Mouse (Mus musculus) stomach, postnatal 0 days (tissue): ENCODE data around the gene Fyn. TPM values are rescaled to one million over a fixed set of nuclear protein-coding genes. Genes with fewer than 3 reads are reported as not detected.
A peak's percentile ranks its signal among the peaks of the same experiment; 100 is the strongest.

Experiments
- ATAC-seq: fragments of 200-750 bp; cut with Nextera tagmentation; 2 replicates; pipeline ENCODE4 v1.8.0; 2017; ENCODE audit not compliant: low FRiP score, low TSS enrichment
- DNase-seq: peaks from one replicate; pipeline ENCODE4 v3.0.0-alpha.2; 2016; ENCODE audit warnings: low spot score
- H3K27ac ChIP-seq: fragments of 300-500 bp; sonication (generic); replicated peaks from 2 replicates; pipeline ENCODE4 v1.5.1; 2014; ENCODE audit warnings: mild to moderate bottlenecking, control low read depth
- H3K27me3 ChIP-seq: fragments of 300-500 bp; sonication (generic); 2 replicates; pipeline ENCODE4 v1.6.1; 2014; ENCODE audit warnings: low read length; ENCODE audit not compliant: control insufficient read depth, insufficient read depth
- H3K36me3 ChIP-seq: fragments of 300-500 bp; sonication (generic); 2 replicates; pipeline ENCODE4 v1.6.1; 2014; ENCODE audit warnings: low read length, mixed read lengths; ENCODE audit not compliant: control insufficient read depth, insufficient read depth
- H3K4me1 ChIP-seq: fragments of 300-500 bp; sonication (generic); replicated peaks from 2 replicates; pipeline ENCODE4 v1.6.1; 2014; ENCODE audit warnings: antibody characterized with exemption; ENCODE audit not compliant: control insufficient read depth, insufficient read depth
- H3K4me2 ChIP-seq: fragments of 300-500 bp; sonication (generic); replicated peaks from 2 replicates; pipeline ENCODE4 v1.6.1; 2014; ENCODE audit warnings: low read depth, mild to moderate bottlenecking, control low read depth, moderate library complexity
- H3K4me3 ChIP-seq: fragments of 300-500 bp; sonication (generic); 2 replicates; pipeline ENCODE4 v1.5.1; 2014; ENCODE audit warnings: low read depth, low read length, control low read depth
- H3K9ac ChIP-seq: fragments of 300-500 bp; sonication (generic); 2 replicates; pipeline ENCODE4 v1.6.1; 2014; ENCODE audit warnings: mild to moderate bottlenecking, low read length, control low read depth, mixed read lengths
- H3K9me3 ChIP-seq: fragments of 300-500 bp; sonication (generic); 2 replicates; pipeline ENCODE4 v1.6.1; 2016; ENCODE audit warnings: low read length; ENCODE audit not compliant: control insufficient read depth
- CTCF ChIP-seq: IDR thresholded peaks from 2 replicates; pipeline ENCODE4 v1.5.1; 2016; ENCODE audit warnings: antibody characterized with exemption, low read depth, mild to moderate bottlenecking, moderate library complexity
- EP300 ChIP-seq: optimal IDR thresholded peaks from 2 replicates; pipeline ENCODE3; 2016; ENCODE audit warnings: antibody characterized with exemption
- WGBS: fragments of 180-500 bp; shearing (Covaris S2); extraction: QIAGEN DNeasy Blood & Tissue Kit; methylation state at CpG from one replicate; pipeline ENCODE4 v1.1.7; 2014; 5-methylcytosine and 5-hydroxymethylcytosine counted together
- polyA plus RNA-seq: library from polyadenylated mRNA; unstranded; fragments of >200 nt; fragmentation: Nextera tagmentation; extraction: Ambion mirVana; gene quantifications from 2 replicates; pipeline ENCODE4 v1.2.1, GENCODE M21; 2015

Fyn gene
- polyA plus RNA-seq, 1 experiment from 2014 or later = 12.5 TPM

- no peak overlapping the region for H3K4me3 ChIP-seq
- no peak for ATAC-seq
- 66% methylated on average over 8 of the region's 8 CpGs for WGBS
- H3K27ac ChIP-seq = no peak overlapping the region
- H3K36me3 ChIP-seq = no peaks in the 10 kb centered on the region
- no peaks in the 10 kb centered on the region for H3K27me3 ChIP-seq
- H3K4me2 ChIP-seq = no peak overlapping the region
- no peaks in the 10 kb centered on the region for H3K9me3 ChIP-seq
- DNase-seq = no peak
- no peak overlapping the region for H3K9ac ChIP-seq
- no peaks in the 10 kb centered on the region for H3K4me1 ChIP-seq
- no peak for TF ChIP-seq CTCF
- no peak for TF ChIP-seq EP300
Measured at GRCm38 (mm10) chr10:39434758-39435448, 66.2 kb downstream of the Fyn start.

- H3K9me3 ChIP-seq = no peaks in the 10 kb centered on the region
- no peak for ATAC-seq
- no peak overlapping the region for H3K4me2 ChIP-seq
- no peak overlapping the region for H3K27ac ChIP-seq
- no peaks in the 10 kb centered on the region for H3K4me1 ChIP-seq
- no peaks in the 10 kb centered on the region for H3K27me3 ChIP-seq
- H3K9ac ChIP-seq = no peak overlapping the region
- H3K36me3 ChIP-seq = no peaks in the 10 kb centered on the region
- no peak for DNase-seq
- 67% methylated on average over 5 of the region's 5 CpGs for WGBS
- TF ChIP-seq CTCF (no peak), EP300 (no peak)
- H3K4me3 ChIP-seq = no peak overlapping the region
Measured at GRCm38 (mm10) chr10:39438905-39439304, 70.2 kb downstream of the Fyn start.

- WGBS = 77% methylated on average over 9 of the region's 9 CpGs
- Histone ChIP-seq H3K27ac (no peak overlapping the region), H3K36me3 (no peaks in the 10 kb centered on the region), H3K27me3 (no peaks in the 10 kb centered on the region), H3K4me3 (no peak overlapping the region), H3K9ac (no peak overlapping the region), H3K4me1 (no peaks in the 10 kb centered on the region), H3K4me2 (no peak overlapping the region), H3K9me3 (no peaks in the 10 kb centered on the region)
- TF ChIP-seq EP300 = no peak
- no peak for TF ChIP-seq CTCF
- DNase-seq (no peak), ATAC-seq (no peak)
Measured at GRCm38 (mm10) chr10:39440506-39440905, 71.9 kb downstream of the Fyn start.

GRCm38 (mm10) chr10:39441636-39442035 is 73.0 kb downstream of the Fyn start:
- no peak for DNase-seq
- Histone ChIP-seq H3K27ac (no peak overlapping the region), H3K4me2 (no peak overlapping the region), H3K9ac (no peak overlapping the region), H3K36me3 (no peaks in the 10 kb centered on the region), H3K27me3 (no peaks in the 10 kb centered on the region), H3K4me3 (no peak overlapping the region), H3K4me1 (no peaks in the 10 kb centered on the region), H3K9me3 (no peaks in the 10 kb centered on the region)
- TF ChIP-seq EP300 (no peak), CTCF (peak; percentile 40)
- ATAC-seq = no peak

- no peak overlapping the region for H3K9ac ChIP-seq
- ATAC-seq (no peak), DNase-seq (no peak)
- H3K4me1 ChIP-seq = no peaks in the 10 kb centered on the region
- no peaks in the 10 kb centered on the region for H3K27me3 ChIP-seq
- H3K27ac ChIP-seq = no peak overlapping the region
- 29% methylated on average over 2 of the region's 2 CpGs for WGBS
- no peaks in the 10 kb centered on the region for H3K9me3 ChIP-seq
- H3K36me3 ChIP-seq = no peaks in the 10 kb centered on the region
- H3K4me3 ChIP-seq = no peak overlapping the region
- TF ChIP-seq EP300 = no peak
- TF ChIP-seq CTCF = no peak
- no peak overlapping the region for H3K4me2 ChIP-seq
Measured at GRCm38 (mm10) chr10:39443122-39443521, 74.5 kb downstream of the Fyn start.

- Histone ChIP-seq H3K4me1 (no peaks in the 10 kb centered on the region), H3K4me3 (no peak overlapping the region), H3K4me2 (no peak overlapping the region), H3K9ac (no peak overlapping the region), H3K36me3 (no peaks in the 10 kb centered on the region), H3K27me3 (no peaks in the 10 kb centered on the region), H3K9me3 (no peaks in the 10 kb centered on the region), H3K27ac (no peak overlapping the region)
- no peak for DNase-seq
- no peak for ATAC-seq
- TF ChIP-seq EP300 = no peak
- peak; percentile 54 for TF ChIP-seq CTCF
Measured at GRCm38 (mm10) chr10:39443947-39444346, 75.3 kb downstream of the Fyn start.
